Mouse (Mus musculus) intestine, embryonic 14.5 days (tissue): ENCODE measurements at regions not wholly inside any gene's neighbourhood (a gene's known extent, or its start where the extent isn't known, plus 50 kb on each side); places are given as distances from the start of the nearest gene placed in this dataset.

Experiments used
- ATAC-seq: fragments of 200-750 bp; cut with Nextera tagmentation; replicated peaks from 2 replicates; pipeline ENCODE4 v1.8.0; 2017; ENCODE audit warnings: low read depth, moderate number of reproducible peaks, moderate TSS enrichment, moderate library complexity; ENCODE audit not compliant: low FRiP score, low TSS enrichment
- DNase-seq: peaks from one replicate; pipeline ENCODE4 v3.0.0-alpha.2; 2018; ENCODE audit warnings: low spot score
- H3K27ac ChIP-seq: fragments of 300-500 bp; sonication (generic); 2 replicates; pipeline ENCODE4 v1.5.1; 2014; ENCODE audit warnings: low read depth, mild to moderate bottlenecking, control low read depth
- H3K27me3 ChIP-seq: fragments of 300-500 bp; sonication (generic); replicated peaks from 2 replicates; pipeline ENCODE4 v1.6.1; 2014; ENCODE audit warnings: low read length, control low read depth; ENCODE audit not compliant: control insufficient read depth, insufficient read depth
- H3K36me3 ChIP-seq: fragments of 300-500 bp; sonication (generic); 2 replicates; pipeline ENCODE4 v1.6.1; 2014; ENCODE audit warnings: low read length, control low read depth; ENCODE audit not compliant: control insufficient read depth, insufficient read depth
- H3K4me1 ChIP-seq: fragments of 300-500 bp; sonication (generic); replicated peaks from 2 replicates; pipeline ENCODE4 v1.6.1; 2014; ENCODE audit warnings: low read length, control low read depth, mixed read lengths; ENCODE audit not compliant: control insufficient read depth, insufficient read depth
- H3K4me2 ChIP-seq: fragments of 300-500 bp; sonication (generic); 2 replicates; pipeline ENCODE4 v1.6.1; 2014; ENCODE audit warnings: low read length
- H3K4me3 ChIP-seq: fragments of 300-500 bp; sonication (generic); 2 replicates; pipeline ENCODE4 v1.5.1; 2014; ENCODE audit warnings: low read depth, low read length, control low read depth, mixed read lengths
- H3K9ac ChIP-seq: fragments of 300-500 bp; sonication (generic); 2 replicates; pipeline ENCODE4 v1.6.1; 2014; ENCODE audit warnings: mild to moderate bottlenecking, low read length
- H3K9me3 ChIP-seq: fragments of 300-500 bp; sonication (generic); 2 replicates; pipeline ENCODE4 v1.6.1; 2016; ENCODE audit warnings: low read length, control low read depth; ENCODE audit not compliant: control insufficient read depth
- WGBS: fragments of 180-500 bp; shearing (Covaris S2); extraction: QIAGEN DNeasy Blood & Tissue Kit; methylation state at CpG from one replicate; pipeline ENCODE4 v1.1.7; 2014; 5-methylcytosine and 5-hydroxymethylcytosine counted together

DNA sequence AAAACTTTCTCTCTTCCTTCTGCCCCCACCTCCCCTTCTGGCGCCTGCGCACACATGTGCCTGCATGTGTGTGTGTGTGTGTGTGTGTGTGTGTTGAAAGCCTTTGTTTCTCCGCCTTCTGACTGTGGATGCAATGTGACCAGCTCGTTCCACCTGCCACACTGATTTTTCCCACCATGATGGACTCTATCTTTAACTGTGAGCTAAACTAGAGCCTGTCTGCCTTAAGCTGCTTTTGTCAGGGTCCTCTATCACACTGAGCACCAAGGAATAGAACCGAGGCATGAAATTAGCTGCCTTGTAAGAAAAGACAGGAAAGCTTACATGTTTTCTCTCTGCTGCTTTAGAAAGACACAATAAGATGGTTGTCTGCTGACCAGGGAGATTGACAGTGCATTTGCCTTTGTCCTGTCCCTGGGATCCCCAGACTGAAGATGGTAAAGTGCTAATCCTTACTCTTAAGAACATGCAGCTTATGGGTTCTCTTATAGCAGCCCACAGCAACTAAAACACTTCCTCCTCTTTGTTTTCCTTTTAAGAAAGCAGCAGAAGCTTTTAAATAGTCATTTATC, 1468.7 kb downstream of the Slc22a22 start:
- Histone ChIP-seq H3K4me3 (no peak overlapping the region), H3K27ac (no peak overlapping the region), H3K9me3 (no peaks in the 10 kb centered on the region), H3K36me3 (no peaks in the 10 kb centered on the region), H3K4me1 (no peaks in the 10 kb centered on the region), H3K9ac (no peak overlapping the region), H3K27me3 (no peaks in the 10 kb centered on the region), H3K4me2 (no peak overlapping the region)
- ATAC-seq (no peak), DNase-seq (no peak)
- 77% methylated on average over 5 of the region's 5 CpGs for WGBS

DNA sequence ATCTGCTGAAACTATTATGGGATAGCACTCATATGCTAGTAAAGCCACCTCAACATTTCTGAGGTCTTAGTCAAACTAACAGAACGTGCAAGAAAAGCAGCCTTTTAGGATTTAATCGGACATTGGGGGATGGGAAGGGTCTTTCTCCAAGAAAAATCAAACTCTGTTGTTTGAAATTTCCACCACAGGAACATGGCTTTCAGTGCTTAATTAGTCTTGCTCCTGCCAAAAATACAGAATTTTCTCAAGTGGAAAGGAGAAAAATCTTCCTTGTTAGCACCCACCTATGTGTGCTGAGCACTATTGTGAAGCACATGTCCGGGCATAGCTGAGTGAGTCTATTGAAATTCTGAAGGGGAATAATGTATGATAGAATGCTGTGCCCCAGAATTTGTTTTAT, 1470.0 kb downstream of the Slc22a22 start:
- Histone ChIP-seq H3K9ac (no peak overlapping the region), H3K4me2 (no peak overlapping the region), H3K4me1 (no peaks in the 10 kb centered on the region), H3K36me3 (no peaks in the 10 kb centered on the region), H3K27me3 (no peaks in the 10 kb centered on the region), H3K4me3 (no peak overlapping the region), H3K9me3 (no peaks in the 10 kb centered on the region), H3K27ac (no peak overlapping the region)
- ATAC-seq, result no peak
- no peak for DNase-seq
- 80% methylated on average over 3 of the region's 3 CpGs for WGBS

DNA sequence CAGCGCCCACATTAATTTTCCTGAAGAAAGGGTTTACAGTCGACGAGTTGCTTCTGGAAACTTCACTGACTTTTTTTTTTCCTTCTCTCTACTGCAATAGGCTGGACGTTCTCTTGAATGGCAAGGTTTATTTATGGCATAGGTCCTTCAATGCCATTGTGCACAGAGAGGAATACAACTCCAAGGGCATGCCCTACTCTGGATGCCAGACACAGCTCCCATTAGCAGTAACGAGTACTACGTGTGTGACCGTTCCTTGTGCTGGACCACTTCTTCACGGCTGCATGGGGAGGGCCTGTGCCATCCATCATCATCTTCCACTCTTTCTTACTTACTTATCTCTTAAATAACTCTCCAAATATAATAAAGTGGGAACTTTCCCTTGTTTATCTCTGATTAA, 1472.1 kb downstream of the Slc22a22 start:
- Histone ChIP-seq H3K4me1 (no peaks in the 10 kb centered on the region), H3K36me3 (no peaks in the 10 kb centered on the region), H3K27ac (no peak overlapping the region), H3K27me3 (no peaks in the 10 kb centered on the region), H3K9me3 (no peaks in the 10 kb centered on the region), H3K9ac (no peak overlapping the region), H3K4me3 (no peak overlapping the region), H3K4me2 (no peak overlapping the region)
- ATAC-seq (no peak), DNase-seq (no peak)
- WGBS, result 78% methylated on average over 8 of the region's 8 CpGs

DNA sequence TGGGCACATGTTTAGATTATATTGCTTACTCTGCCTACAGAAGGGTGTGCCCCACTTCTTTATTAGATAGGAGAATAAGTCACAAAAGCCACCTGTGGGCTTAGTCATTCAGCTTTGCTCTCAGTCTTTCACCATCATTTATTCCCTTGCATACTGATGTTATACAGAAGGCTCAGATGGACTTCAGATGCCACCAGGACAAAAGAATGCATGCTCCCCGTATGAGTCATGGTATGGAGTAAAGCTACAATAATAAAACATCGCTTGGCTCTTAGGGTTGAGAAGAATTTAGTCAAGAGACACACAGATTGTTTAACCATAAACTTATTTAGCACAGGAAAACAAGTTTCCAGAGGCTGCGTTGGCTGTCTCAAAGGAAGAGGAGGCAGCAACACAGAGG, 1473.5 kb downstream of the Slc22a22 start:
- H3K4me2 ChIP-seq, result no peak overlapping the region
- 78% methylated on average over 3 of the region's 3 CpGs for WGBS
- H3K9me3 ChIP-seq, result no peaks in the 10 kb centered on the region
- H3K27ac ChIP-seq, result no peak overlapping the region
- no peaks in the 10 kb centered on the region for H3K36me3 ChIP-seq
- H3K4me3 ChIP-seq, result no peak overlapping the region
- H3K9ac ChIP-seq, result no peak overlapping the region
- no peak for ATAC-seq
- H3K27me3 ChIP-seq, result no peaks in the 10 kb centered on the region
- no peak for DNase-seq
- H3K4me1 ChIP-seq, result no peaks in the 10 kb centered on the region

DNA sequence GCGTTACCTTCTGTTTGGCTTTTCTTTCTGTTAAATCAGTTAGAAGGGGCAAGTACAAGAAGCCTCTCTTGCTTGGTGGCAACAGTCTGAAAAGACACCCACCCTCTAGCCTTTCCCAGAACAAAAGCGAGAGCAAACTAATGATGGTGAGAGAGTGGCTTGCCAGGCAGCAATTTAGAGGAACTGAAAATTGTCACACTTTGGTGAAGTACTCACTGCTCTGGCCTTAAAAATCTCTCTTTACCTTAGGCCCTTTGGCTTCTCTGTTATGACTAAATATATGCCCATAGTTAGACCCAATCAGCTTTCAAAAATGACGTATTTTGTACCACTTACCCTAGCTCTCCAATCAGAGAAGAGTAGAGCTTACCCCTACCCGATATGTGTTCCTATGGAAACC, 1477.8 kb downstream of the Slc22a22 start:
- H3K27ac ChIP-seq, result no peak overlapping the region
- H3K4me1 ChIP-seq, result no peaks in the 10 kb centered on the region
- WGBS, result 88% methylated on average over 4 of the region's 4 CpGs

DNA sequence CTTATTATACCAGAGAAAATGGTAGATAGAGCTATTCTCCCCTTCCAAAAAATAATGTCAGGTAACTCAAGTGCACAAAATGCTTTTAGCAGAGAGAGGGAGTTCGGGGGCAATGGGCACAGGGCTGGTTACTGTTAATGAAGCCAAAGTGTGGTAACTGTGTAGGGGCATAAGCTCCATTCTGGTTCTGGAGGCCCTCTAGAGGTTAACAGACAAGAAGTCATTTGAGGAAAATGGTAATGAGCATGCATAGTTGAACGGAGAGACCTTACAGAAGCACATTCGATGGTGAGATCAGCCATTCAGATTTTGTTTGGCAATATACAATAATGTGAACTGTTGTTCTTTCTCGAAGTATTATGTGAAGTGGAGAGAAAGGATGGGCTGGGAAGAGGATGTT, 1479.4 kb downstream of the Slc22a22 start:
- no peak overlapping the region for H3K9ac ChIP-seq
- H3K36me3 ChIP-seq, result no peaks in the 10 kb centered on the region
- H3K9me3 ChIP-seq, result no peaks in the 10 kb centered on the region
- WGBS, result 86% methylated on average over 4 of the region's 4 CpGs
- no peak overlapping the region for H3K4me2 ChIP-seq
- DNase-seq (no peak), ATAC-seq (no peak)
- H3K4me1 ChIP-seq, result no peaks in the 10 kb centered on the region
- H3K27me3 ChIP-seq, result no peaks in the 10 kb centered on the region
- H3K27ac ChIP-seq, result no peak overlapping the region
- H3K4me3 ChIP-seq, result no peak overlapping the region

More for the DNA sequence above, 1477.8 kb downstream of the Slc22a22 start:
- Histone ChIP-seq H3K9me3 (no peaks in the 10 kb centered on the region), H3K36me3 (no peaks in the 10 kb centered on the region), H3K9ac (no peak overlapping the region), H3K27me3 (no peaks in the 10 kb centered on the region), H3K4me3 (no peak overlapping the region), H3K4me2 (no peak overlapping the region)
- DNase-seq (no peak), ATAC-seq (no peak)

DNA sequence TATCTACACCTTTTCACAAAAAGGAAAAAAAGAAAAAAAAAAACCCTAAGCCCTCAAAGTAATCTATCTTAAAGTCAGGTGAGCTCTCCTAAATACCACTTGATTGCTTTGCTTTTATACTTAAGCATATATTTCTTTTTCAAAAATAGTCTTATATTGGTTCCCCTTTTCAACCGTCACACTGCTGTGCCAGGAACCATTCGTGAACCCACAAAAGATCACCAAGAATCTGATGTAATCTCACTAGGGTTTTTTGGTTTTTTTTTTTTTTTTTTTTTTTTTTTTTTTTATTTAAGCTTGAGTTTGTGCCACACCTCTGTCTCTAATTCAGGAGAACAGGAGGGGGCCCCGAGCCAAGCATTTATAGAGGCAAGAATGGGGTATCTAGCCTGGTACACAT, 1482.7 kb downstream of the Slc22a22 start:
- no peaks in the 10 kb centered on the region for H3K36me3 ChIP-seq
- H3K4me2 ChIP-seq, result no peak overlapping the region
- H3K27ac ChIP-seq, result no peak overlapping the region
- H3K9me3 ChIP-seq, result no peaks in the 10 kb centered on the region
- H3K9ac ChIP-seq, result no peak overlapping the region
- H3K4me3 ChIP-seq, result no peak overlapping the region
- DNase-seq, result no peak
- WGBS, result 79% methylated on average over 3 of the region's 3 CpGs
- no peak for ATAC-seq
- H3K27me3 ChIP-seq, result no peaks in the 10 kb centered on the region
- no peaks in the 10 kb centered on the region for H3K4me1 ChIP-seq

DNA sequence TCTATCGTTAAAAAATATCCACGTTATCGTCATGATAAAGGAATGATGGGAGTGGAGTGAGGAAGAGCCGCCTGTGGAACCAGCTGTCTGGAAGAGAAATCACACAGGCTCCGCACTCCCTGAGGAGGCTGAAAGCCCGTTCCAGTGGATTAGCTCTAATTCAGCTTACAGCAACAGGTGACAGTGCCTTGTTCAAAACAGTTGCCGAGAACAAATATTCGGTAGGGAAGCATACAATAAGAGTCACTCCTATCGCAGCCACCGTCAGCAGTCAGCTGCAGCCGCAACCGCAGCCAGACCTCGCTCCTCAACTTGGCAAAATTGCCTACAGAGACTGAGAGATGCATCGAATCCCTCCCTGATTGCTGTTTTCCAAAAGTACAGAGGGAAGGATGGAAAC, 1501.6 kb downstream of the Slc22a22 start:
- no peak for DNase-seq
- WGBS, result 81% methylated on average over 14 of the region's 14 CpGs

DNA sequence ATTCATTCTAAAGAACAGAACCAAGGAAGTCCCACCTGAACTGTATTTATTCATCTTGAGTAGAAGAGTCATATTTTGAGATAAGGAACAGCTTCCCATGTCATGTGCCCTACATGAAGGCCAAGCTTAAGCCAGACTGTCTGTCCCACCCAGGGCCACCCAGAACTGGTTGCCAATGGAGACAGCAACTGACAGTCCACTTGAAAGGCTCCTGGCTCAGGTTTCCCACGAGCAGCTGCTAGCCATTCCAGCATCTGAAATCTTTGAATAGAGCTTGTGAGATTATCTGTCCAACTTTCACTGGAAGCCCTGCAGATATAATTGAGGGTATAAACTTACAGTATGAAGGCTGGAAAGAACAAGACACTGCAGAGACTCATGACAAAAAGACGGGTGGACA, 1510.6 kb downstream of the Slc22a22 start:
- no peak overlapping the region for H3K4me3 ChIP-seq
- no peaks in the 10 kb centered on the region for H3K9me3 ChIP-seq
- 31% methylated on average over 2 of the region's 2 CpGs for whole genome bisulfite sequencing
- H3K36me3 ChIP-seq, result no peaks in the 10 kb centered on the region
- no peak for DNase-seq
- no peak overlapping the region for H3K27ac ChIP-seq
- no peak for ATAC-seq
- H3K4me1 ChIP-seq, result no peaks in the 10 kb centered on the region
- H3K27me3 ChIP-seq, result no peaks in the 10 kb centered on the region
- H3K9ac ChIP-seq, result no peak overlapping the region
- no peak overlapping the region for H3K4me2 ChIP-seq

More for the DNA sequence above, 1501.6 kb downstream of the Slc22a22 start:
- Histone ChIP-seq H3K4me1 (no peaks in the 10 kb centered on the region), H3K9ac (no peak overlapping the region), H3K36me3 (no peaks in the 10 kb centered on the region), H3K27ac (no peak overlapping the region), H3K9me3 (no peaks in the 10 kb centered on the region), H3K4me3 (no peak overlapping the region), H3K27me3 (no peaks in the 10 kb centered on the region), H3K4me2 (no peak overlapping the region)
- no peak for ATAC-seq
